Mouse (Mus musculus) heart, adult 2 months (tissue): ENCODE measurements around the gene Scamp4.
A peak's percentile ranks its signal among the peaks of the same experiment; 100 is the strongest.

Source experiments
- CTCF ChIP-seq: fragments of 200-600 bp; IDR thresholded peaks from 2 replicates; pipeline ENCODE4 v1.8.1; 2022; ENCODE audit warnings: antibody characterized with exemption, mild to moderate bottlenecking, moderate library complexity
- EP300 ChIP-seq: fragments of 200-500 bp; IDR thresholded peaks from 2 replicates; pipeline ENCODE4 v1.6.1; 2011; ENCODE audit warnings: low read depth, low read length, control low read depth; ENCODE audit not compliant: insufficient read depth
- POLR2A ChIP-seq: fragments of 200-500 bp; IDR thresholded peaks from 2 replicates; pipeline ENCODE4 v1.6.1; 2011; ENCODE audit warnings: mild to moderate bottlenecking, low read depth, low read length, control low read depth; ENCODE audit not compliant: insufficient read depth

GRCm38 (mm10) chr10:80664197-80665015, 61.7 kb downstream of the Scamp4 start:
- TF ChIP-seq POLR2A (peak; percentile 62), CTCF (no peak), EP300 (peak; percentile 49; the same call in 1 of the 2 replicates)
